Mouse (Mus musculus) liver, embryonic 14.5 days (tissue): ENCODE results near the gene Rab35.

Source experiments
- CTCF ChIP-seq: IDR thresholded peaks from 2 replicates; pipeline ENCODE4 v1.5.1; 2016; ENCODE audit warnings: antibody characterized with exemption, low read depth, control low read depth
- EP300 ChIP-seq: IDR thresholded peaks from 2 replicates; pipeline ENCODE4 v1.6.1; 2016; ENCODE audit warnings: antibody characterized with exemption, low read depth

DNA sequence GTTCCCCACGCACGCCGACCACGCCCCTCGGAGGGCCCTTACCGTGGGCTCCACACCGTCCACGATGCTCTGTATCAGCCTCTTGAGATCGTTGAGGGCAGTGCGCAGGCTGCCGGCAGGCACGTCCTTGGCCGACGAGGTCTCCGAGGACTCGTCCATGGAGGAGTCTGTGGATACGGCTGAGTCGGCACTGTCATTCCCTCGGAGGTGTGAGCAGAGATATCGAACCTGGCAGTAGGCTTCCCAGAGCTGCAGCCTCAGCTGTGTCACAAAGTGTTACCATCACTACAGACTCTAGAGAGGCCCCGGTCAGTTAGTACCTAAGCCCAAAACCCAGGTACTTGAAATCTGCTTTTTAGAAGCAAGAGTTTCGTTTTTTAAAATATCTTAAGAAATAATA lies 30.9 kb downstream of the Rab35 start:
- TF ChIP-seq EP300 (no peak), CTCF (no peak)
